Mouse (Mus musculus): ENCODE data around the gene Adam1a.
"Not testable (repeated sequence)": the region's sequence is repeated elsewhere in the genome, so short reads cannot be mapped to it uniquely, and the experiment has no call there.

The Adam1a gene

DNA sequence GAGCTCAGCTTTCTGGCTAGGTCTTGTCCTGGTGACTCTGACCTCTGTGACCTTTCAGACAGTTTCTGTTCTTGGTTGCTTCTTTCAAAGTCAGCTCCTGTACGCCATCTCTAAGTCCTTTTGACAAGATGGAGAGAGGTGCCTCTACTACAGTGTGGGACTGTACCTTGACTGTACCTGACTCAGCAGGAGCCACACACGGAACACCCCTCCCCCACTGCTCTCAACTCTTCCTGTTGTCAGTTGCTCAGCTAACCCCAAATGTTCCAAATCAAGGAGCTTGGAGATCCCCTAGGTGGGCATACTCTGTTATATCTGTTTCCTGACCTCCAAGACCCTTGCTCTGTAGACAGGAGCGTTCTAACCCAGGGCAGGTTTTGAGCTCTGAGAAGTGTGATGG, 42.1 kb downstream of the Adam1a start, which contains the start of gene Adam1b:
Adam1b (minus strand) TSS at position 205 of the 400 bp plus-strand sequence.
- in situ Hi-C loops (cut with MboI; ENCODE audit: low sequenced_read_pairs) = no loop called here

DNA sequence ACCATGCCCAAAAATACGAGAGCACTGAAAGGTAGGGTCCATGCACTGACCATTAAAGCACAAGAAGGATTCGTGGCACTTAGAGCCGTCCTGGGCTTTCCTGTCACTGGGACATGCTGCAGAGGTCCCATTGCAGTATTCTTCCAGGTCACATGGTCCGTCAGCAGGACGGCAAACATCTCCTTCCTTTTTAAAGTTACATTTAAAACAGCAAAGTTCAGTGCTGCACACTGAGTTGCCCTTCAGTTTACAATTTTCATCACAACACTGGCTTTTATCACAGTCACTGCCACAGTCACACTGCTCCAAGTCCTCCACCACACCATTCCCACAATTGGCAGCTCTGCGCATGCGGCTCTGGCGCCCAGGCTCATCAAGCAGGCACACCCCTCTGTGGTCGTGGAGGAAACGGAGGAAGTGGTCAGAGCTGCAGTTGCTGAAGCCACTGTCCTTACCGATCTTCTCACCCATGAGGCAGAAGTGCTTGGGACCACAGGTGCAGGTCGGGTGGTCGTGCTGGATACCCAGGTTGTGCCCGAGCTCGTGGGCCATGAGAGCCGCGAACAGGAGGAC, 43.8 kb downstream of the Adam1a start:
- in situ Hi-C loops (cut with MboI; ENCODE audit: low sequenced_read_pairs) = not testable (repeated sequence)

DNA sequence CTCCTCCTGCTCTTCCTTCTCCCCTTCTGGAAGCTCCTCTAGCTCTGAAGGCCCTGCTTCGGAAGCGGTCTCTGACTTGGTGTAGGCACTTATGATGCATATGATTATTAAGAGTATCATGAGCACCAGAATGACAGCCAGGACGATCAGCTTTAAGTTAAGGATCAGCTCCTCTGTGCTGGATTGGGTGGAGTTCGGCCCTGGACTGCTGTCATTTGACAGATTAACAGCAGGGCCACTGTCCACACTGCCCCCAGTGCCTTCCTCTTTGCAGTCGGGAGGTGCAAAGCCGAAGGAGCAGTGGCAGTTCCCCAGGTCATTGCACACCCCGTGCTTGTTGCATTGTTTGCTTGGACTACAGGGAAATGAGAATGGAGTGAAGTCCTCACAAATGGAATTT, 44.6 kb downstream of the Adam1a start:
- in situ Hi-C loops (cut with MboI; ENCODE audit: low sequenced_read_pairs) = no loop called here

DNA sequence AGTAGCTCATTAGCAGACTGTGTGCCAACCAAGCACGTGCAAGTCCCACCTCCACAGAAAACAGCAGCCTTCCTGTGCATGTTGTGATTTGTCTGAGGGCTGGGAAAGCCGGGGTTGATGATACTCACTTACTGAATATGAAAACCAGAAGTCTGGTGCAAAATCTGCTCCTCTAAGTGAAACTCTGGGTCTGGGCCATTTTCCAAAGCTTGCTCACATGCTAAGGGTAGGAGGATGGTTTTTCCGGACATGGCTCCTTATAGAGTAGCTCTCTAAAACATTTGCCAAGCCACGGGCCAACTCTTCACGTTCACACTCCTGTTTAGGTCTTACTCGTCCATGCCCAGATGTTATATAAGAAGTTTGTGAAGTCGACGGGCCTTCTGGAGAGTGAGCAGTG, 52.0 kb downstream of the Adam1a start:
- in situ Hi-C loops (cut with MboI; ENCODE audit: low sequenced_read_pairs) = no loop called here

DNA sequence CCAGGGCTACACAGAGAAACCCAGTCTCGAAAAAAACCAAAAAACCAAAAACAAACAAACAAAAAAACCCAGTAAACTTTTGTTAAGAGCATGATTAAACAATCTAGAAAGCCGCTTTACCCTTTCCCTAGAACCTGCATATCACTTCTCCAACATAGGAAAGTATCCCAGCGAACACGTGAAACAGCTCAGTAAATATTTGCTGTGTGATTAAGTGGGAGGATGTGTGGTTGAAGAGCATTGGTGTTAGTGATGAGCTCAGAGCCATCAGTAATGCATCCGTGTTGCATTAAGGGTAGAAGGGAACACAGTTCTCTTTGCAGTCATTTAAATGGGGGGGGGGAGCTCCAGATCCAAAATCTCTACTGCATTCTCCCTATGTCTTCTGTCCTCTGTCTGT, 60.5 kb downstream of the Adam1a start:
- in situ Hi-C loops (cut with MboI; ENCODE audit: low sequenced_read_pairs) = no loop called here

DNA sequence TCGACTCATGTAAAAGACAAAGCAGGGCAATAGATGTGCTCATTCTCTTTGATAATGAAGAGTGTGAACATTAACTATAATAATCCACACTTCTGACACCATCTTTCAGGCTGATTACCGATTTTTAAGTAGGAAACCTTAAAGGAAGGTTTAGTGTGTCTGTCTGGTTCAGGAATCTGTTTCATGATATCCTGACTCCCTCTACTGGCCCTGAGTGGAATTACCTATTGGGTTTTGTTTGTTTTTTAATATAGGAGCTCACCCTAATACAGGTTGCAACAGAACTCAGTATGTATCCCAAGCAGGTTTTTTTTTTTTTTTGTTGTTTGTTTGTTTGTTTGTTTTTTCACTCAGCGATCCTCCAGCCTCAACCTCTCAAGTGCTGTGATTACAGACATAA, 67.6 kb downstream of the Adam1a start:
- in situ Hi-C loops (cut with MboI; ENCODE audit: low sequenced_read_pairs) = no loop called here

DNA sequence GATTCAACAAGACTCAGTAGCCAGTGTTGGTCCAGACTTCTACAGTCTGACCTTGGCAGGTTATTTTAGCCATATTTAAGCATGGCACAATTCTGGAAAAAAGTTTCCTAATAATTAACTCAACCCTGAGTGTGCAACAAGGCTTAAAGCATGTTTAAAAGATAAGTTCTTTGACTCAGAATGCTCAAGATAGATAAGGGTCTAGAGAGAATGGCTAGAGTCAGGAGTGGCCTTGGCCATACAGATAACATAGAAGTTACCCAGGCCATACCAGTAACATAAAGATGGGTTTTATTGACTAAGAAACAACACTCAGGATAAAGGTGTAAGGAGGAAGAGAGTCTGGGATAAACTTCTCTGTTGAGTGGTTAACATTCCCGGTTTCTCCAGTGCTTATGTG, 69.2 kb downstream of the Adam1a start:
- in situ Hi-C loops (cut with MboI; ENCODE audit: low sequenced_read_pairs) = no loop called here

DNA sequence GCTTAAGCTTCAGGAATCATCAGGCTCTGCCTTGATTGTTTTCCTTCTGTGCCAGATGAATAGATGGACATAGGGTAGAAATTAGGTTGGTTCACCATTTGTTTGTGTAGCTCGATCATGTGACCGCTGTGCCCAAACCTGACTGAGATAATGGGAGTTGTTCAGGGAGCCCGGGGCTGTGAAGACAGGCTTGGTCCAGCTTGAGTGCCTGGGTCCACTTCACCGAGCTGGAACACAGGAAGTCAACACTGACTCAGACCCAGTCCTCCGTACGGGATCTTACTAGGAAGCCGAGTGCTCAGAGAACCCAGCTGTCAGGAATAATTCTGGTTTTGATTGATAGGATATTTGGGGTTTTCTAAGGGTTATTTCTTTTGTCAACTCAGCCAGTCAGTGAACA, 70.7 kb downstream of the Adam1a start:
- in situ Hi-C loops (cut with MboI; ENCODE audit: low sequenced_read_pairs) = no loop called here

DNA sequence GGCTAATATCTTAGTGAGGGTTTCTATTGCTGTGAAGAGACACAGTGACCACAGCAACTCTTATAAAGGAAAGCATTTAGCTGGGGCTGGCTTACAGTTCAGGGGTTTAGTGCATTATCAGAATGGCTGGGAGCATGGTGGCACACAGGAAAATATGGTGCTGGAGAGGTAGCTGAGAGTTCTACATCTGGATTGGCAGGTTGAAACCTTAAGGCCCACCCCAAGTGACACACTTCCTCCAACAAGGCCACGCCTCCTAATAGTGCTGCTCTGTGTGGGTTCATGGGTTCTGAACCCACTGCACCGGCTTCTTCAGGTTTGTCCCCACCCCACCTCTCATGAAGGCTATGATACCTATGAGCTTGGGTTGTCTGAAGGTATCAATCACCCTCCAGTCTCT, 72.9 kb downstream of the Adam1a start:
- in situ Hi-C loops (cut with MboI; ENCODE audit: low sequenced_read_pairs) = no loop called here

DNA sequence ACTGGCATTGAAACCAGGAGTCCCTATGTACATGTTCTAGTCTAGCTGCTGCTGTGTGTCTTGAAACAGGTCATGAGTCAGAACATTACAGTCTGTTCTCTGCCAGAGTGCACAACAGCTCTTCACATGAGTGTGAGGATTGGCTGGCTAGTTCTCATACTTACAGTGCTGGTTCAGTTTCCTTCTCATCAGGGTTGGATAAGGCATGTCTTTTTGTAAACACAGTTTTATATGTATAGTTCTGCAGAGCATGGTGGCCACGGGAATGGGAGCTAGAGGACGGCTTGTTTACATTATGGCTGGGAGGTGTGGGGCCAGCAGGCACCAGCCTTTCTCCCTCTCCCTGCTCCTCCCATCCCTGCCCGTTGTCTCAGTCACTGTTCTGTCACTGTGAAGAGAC, 75.7 kb downstream of the Adam1a start:
- in situ Hi-C loops (cut with MboI; ENCODE audit: low sequenced_read_pairs) = no loop called here
